Mouse (Mus musculus): ENCODE results near the gene D630023F18Rik. TPM values are rescaled to one million over a fixed set of nuclear protein-coding genes. Genes with fewer than 3 reads are reported as not detected.

D630023F18Rik gene
- polyA plus RNA-seq (2015; fragmentation: Illumina TruSeq; extraction: RNeasy Lipid Tissue Mini Kit (QIAGEN cat#74804); ENCODE audit: low read depth, low replicate concordance): 7.4 TPM

GRCm38 (mm10) chr1:65122574-65123372 is at the start of gene D630023F18Rik:
TSS of gene D630023F18Rik (minus strand) at chr1:65123214.

GRCm38 (mm10) chr1:65119438-65119837 is 3.6 kb downstream of the D630023F18Rik start, which contains the start of gene Gm28845:
TSS of gene Gm28845 (minus strand) at chr1:65119558.

DNA sequence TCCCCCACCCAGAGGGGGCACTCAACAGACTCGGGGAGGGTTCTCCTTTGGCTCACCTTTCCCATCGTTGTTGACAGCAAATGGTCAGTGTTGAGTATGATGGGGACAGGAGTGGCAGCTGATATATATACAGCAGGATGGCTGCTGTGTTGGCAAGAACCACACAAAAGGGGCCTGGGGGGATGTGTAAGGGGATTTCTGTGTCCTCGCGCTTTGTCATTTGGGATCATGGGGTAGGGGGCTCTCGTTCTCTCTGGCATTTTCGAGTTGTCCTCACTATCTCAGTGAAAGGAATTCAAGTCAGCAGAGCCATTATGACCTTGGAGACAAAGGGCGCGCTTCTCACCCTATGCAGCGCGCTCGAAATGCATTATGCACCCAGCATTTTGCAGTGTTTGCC is 19.7 kb downstream of the D630023F18Rik start, which contains the start of gene Cryga:
Gene Cryga (minus strand): TSS at position 101 of the 400 bp plus-strand sequence.

GRCm38 (mm10) chr1:65082188-65082587 is 40.8 kb downstream of the D630023F18Rik start, which contains the start of gene Crygb:
TSS of gene Crygb (minus strand) at chr1:65082288.

GRCm38 (mm10) chr1:65073589-65073988 is 49.4 kb downstream of the D630023F18Rik start, which contains the start of gene Crygc:
TSS of gene Crygc (minus strand) at chr1:65073689.

GRCm38 (mm10) chr1:65063352-65063751 is 59.7 kb downstream of the D630023F18Rik start, which contains the start of gene Crygd:
TSS of gene Crygd (minus strand) at chr1:65063452.

Other genes with a start within 250 kb of the D630023F18Rik start
- 13.4 TPM for gene Plekhm3, start 166.4 kb downstream of the D630023F18Rik start, polyA plus RNA-seq (2015; fragmentation: Illumina TruSeq; extraction: RNeasy Lipid Tissue Mini Kit (QIAGEN cat#74804); ENCODE audit: low read depth, low replicate concordance)
- gene Akr1cl, start 90.5 kb downstream of the D630023F18Rik start, polyA plus RNA-seq (2015; fragmentation: Illumina TruSeq; extraction: RNeasy Lipid Tissue Mini Kit (QIAGEN cat#74804); ENCODE audit: low read depth, low replicate concordance): not detected
- not detected for gene Cryge, start 72.1 kb downstream of the D630023F18Rik start, polyA plus RNA-seq (2015; fragmentation: Illumina TruSeq; extraction: RNeasy Lipid Tissue Mini Kit (QIAGEN cat#74804); ENCODE audit: low read depth, low replicate concordance)
- not detected for gene Crygd, start 59.8 kb downstream of the D630023F18Rik start, polyA plus RNA-seq (2015; fragmentation: Illumina TruSeq; extraction: RNeasy Lipid Tissue Mini Kit (QIAGEN cat#74804); ENCODE audit: low read depth, low replicate concordance)
- not detected for gene Crygc, start 49.5 kb downstream of the D630023F18Rik start, polyA plus RNA-seq (2015; fragmentation: Illumina TruSeq; extraction: RNeasy Lipid Tissue Mini Kit (QIAGEN cat#74804); ENCODE audit: low read depth, low replicate concordance)
- not detected for gene Crygb, start 40.9 kb downstream of the D630023F18Rik start, polyA plus RNA-seq (2015; fragmentation: Illumina TruSeq; extraction: RNeasy Lipid Tissue Mini Kit (QIAGEN cat#74804); ENCODE audit: low read depth, low replicate concordance)
- not detected for gene Cryga, start 19.8 kb downstream of the D630023F18Rik start, polyA plus RNA-seq (2015; fragmentation: Illumina TruSeq; extraction: RNeasy Lipid Tissue Mini Kit (QIAGEN cat#74804); ENCODE audit: low read depth, low replicate concordance)
- 0.97 TPM for gene Gm28845, start 3.7 kb downstream of the D630023F18Rik start, polyA plus RNA-seq (2015; fragmentation: Illumina TruSeq; extraction: RNeasy Lipid Tissue Mini Kit (QIAGEN cat#74804); ENCODE audit: low read depth, low replicate concordance)
- gene Idh1, start 63.3 kb upstream of the D630023F18Rik start, polyA plus RNA-seq (2015; fragmentation: Illumina TruSeq; extraction: RNeasy Lipid Tissue Mini Kit (QIAGEN cat#74804); ENCODE audit: low read depth, low replicate concordance): 51.8 TPM
- 14.9 TPM for gene Pikfyve, start 63.5 kb upstream of the D630023F18Rik start, polyA plus RNA-seq (2015; fragmentation: Illumina TruSeq; extraction: RNeasy Lipid Tissue Mini Kit (QIAGEN cat#74804); ENCODE audit: low read depth, low replicate concordance)
- gene Pth2r, start 158.8 kb upstream of the D630023F18Rik start, polyA plus RNA-seq (2015; fragmentation: Illumina TruSeq; extraction: RNeasy Lipid Tissue Mini Kit (QIAGEN cat#74804); ENCODE audit: low read depth, low replicate concordance): 1.1 TPM